Mouse (Mus musculus) yolk sac, embryonic 10.5 days (tissue): ENCODE results near the gene Sh3pxd2b.
A peak's percentile ranks its signal among the peaks of the same experiment; 100 is the strongest.

Source experiments
- DNase-seq: peaks from one replicate; pipeline ENCODE4 v3.0.0-alpha.2; 2017; ENCODE audit warnings: low spot score

Gene Sh3pxd2b

DNA sequence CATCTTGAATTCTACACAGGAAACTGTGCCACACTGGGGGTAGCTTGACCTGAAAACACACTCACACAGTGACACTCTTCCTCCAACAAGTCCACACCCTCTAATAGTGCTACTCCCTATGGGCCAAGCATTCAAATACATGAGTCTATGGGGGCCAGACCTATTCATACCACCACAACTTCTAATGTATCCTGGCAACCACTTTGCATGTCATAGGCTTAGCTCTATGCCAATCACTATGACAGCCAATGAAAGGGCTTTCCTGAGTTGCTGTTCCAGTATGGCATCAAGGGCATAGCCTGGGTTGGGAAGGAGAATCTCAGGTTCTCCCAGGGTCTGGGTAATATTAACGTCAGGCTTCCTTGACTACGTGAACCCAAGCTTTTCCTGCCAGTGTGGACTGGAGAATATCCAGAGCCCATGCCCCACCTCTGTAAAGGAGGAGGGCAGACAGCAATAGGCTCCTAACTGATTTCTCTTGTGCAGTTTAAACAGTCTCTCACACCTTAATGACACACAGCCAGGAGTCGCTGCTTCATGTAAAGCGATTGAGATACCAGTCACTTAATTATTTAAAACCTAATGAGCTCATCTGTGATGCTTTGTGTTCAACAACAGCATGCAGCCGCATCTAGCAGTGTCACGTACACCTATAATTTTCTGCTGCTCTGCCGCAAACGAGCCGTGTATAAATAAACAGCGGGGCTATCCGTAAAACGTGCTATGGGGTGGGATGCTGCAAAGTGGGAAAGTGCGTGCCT lies 25.8 kb downstream of the Sh3pxd2b start:
- no peak for DNase-seq

DNA sequence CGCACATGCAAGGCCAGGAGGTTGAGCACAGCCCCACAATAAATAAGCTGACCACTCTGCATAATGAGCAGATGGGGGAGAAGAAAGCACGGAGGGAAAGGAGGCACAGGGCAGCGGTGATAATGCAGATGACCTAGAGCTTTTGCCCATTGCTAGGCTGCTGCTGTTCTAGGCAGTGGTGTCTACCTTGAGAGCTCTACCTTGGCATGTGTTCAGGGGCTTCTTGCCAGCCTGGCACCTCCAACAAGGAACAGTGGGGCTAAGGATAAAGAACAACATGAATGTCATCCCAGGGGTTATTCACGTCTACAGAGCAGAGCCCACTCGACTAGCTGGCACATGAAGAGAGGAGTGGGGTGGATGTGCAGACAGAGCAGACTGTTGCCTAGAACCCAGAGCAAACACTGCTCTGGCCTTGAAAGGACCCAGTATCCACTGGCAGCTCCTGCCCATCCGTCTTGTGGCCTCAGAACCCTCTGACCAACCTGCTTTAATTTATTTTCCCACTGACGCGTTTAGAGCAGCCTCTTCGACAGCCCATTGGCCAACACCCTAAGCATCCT lies 26.5 kb downstream of the Sh3pxd2b start:
- DNase-seq, result no peak

DNA sequence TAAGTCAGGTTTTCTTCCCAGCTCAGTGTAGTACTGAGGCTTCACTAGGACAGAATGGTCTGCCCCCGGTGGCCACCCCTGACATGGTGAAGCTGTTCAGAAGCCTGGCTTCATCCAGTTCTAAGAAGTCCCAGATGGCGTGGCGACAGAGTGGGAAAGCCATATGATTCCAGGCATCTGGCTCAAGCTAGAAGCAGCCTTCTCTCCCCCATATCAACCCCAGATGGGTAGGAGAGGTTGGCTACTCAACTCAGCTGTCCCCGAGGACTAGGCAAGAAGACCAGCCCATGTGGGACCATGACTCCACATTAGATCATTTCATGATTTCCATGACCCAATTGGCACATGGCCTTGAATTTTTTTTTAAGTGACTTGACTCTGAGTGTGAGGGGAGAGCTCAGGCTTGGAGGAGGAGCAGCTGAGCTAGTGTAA lies 27.5 kb downstream of the Sh3pxd2b start:
- DNase-seq, result no peak

GRCm38 (mm10) chr11:32376086-32376485 lies 28.5 kb downstream of the Sh3pxd2b start:
- no peak for DNase-seq

- no peak for DNase-seq
Measured at GRCm38 (mm10) chr11:32379910-32380309, 32.3 kb downstream of the Sh3pxd2b start.

DNA sequence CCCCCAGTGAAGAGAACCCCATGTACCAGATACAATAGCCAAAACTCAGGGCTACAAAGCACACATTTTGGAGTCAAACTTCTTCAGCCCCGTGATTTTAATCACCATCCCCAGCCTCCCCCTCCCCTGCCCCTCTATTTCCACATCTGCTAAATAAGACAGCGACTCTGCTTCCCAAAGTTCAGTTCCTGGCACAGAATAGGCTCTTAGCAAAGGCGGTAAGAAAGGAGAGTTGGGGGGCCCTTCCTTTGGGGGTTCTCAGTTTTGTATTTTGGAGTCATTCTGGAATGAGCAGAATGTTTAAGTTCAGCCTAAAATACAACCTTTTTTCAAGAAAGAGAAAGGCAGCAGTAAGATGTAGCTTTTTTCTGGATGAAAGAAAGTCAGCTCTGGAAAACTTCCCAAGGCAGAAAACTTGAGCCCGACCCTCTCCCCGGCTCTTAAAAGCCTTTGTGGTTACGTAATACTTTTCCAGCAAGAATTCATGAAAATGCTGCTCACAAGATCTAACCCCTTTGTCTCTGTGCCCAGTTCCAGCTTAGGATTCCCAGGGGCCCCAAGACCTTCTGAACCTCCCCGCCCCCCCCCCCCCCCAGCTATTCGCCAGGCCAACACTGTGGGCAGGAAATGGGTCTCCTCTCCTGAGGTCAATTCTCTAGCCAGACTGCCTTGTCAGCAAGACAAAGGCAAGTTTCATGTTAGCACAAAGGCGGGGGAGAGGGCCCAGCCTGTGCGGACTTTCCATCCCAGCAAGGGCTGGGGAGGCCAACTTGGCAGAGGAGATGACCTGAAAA lies 35.9 kb downstream of the Sh3pxd2b start:
- peak; percentile 60 for DNase-seq

DNA sequence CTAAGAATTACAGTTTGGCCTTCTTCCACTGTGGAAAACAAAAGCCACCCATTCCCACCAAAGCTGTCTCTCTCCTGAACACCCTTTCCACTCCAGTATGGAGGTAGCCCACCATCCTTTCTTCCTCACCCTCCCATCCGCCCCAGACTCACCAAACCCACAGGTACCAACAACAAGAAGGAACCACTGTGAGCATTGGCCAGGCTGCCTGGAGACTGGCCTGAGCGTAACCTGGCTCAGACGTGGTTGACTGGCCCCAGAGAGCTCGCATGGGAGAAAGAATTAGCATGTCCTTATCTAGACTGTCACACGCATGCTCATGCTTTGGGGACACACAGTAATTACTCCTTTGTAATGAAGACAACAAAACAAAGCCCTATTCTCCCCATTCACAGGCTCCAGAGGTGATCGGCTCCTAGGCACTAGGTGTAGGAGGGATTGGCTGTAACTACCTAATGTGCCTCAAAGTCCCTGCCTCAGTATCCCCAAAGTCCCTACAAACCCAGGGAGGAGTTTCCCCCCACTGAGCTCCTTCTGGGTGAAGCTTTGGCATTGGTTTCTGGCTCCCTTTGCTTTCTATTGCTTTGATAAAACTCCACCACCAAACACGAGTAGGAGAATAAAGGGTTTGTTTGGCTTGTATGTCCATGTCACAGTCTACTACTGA lies 36.6 kb downstream of the Sh3pxd2b start:
- DNase-seq, result no peak

DNA sequence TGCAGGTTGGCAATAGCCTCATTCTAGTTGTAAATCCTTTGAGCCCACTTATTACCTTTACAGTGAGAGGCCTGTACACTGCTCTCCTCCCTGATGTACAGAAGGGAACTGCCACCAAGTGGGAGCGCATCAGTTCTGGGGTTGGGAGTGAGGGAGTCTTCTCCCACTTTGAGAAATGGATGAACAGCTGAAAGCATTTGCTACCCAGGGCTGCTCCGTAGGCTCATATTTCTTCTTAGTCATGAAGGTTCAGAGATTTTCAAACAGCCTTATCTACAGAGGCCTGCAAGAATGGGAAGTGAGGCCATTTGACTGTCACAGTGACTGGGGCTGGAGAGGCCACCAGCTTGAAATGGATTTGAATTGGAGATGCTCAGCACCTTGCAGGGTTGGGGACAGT lies 38.4 kb downstream of the Sh3pxd2b start:
- no peak for DNase-seq

DNA sequence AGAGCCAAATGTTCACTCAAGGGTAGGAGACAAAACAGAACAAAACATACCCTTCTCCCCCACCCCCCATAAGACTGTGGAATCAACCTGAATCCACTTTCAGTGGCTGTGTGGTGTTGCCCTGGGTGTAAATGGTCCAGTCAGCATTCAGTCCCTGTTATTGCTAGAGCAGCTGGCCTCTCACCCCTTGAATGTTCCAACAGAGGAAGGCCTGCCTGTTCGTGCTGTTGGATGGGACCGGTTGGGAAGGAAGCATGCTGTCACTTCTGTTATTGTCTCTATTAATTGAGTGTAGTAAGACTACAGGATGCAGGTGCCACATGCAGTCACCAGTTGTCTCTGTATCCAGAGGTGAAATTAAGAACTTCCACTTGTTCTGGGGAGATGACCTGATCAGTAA lies 40.4 kb downstream of the Sh3pxd2b start:
- no peak for DNase-seq

DNA sequence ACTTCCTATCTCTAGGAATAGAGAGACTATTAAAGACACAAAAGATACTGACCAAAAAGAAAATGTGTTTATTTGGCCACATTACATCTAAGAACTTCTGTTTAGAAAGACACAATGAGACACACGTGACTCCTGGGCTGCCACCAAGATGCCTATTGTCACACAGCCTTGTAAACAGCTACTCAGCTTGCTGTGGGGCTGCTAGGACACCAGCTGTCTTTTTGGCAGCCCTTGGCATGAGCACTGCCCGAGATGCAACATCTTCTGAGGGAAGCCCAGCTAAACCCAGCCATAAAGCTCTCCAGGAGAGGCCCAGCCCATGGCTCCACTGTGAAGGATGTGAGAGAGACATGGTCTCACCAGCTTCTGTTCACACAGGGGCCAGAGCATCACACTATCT lies 45.5 kb downstream of the Sh3pxd2b start:
- DNase-seq, result no peak

DNA sequence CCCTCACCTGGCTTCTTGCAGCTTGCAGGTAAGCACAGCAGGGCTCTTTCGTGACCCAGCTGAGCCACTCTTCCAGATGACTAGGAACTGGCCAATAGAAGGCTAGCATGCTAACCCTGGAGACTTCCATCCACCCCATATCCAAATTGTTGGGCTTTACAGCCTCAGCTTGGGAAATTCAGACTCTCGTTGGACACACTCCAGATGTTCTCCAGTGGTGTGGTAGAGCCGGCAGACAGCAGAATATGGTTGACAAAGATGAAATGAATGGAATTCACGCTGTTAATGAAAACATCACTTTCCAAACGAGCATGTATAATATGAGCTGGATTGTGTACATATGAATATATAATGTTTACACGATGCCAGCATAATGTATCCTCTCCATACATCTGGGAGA lies 48.2 kb downstream of the Sh3pxd2b start:
- no peak for DNase-seq

GRCm38 (mm10) chr11:32398446-32398845 lies 50.8 kb downstream of the Sh3pxd2b start:
- DNase-seq, result no peak

- DNase-seq, result no peak
Measured at GRCm38 (mm10) chr11:32399261-32399660, 51.6 kb downstream of the Sh3pxd2b start.

GRCm38 (mm10) chr11:32402712-32403111 lies 55.1 kb downstream of the Sh3pxd2b start:
- DNase-seq, result no peak

- DNase-seq, result no peak
Measured at GRCm38 (mm10) chr11:32404708-32405107, 57.1 kb downstream of the Sh3pxd2b start.

- no peak for DNase-seq
Measured at GRCm38 (mm10) chr11:32407863-32408262, 60.2 kb downstream of the Sh3pxd2b start.

GRCm38 (mm10) chr11:32409052-32409451 lies 61.4 kb downstream of the Sh3pxd2b start:
- DNase-seq, result no peak

DNA sequence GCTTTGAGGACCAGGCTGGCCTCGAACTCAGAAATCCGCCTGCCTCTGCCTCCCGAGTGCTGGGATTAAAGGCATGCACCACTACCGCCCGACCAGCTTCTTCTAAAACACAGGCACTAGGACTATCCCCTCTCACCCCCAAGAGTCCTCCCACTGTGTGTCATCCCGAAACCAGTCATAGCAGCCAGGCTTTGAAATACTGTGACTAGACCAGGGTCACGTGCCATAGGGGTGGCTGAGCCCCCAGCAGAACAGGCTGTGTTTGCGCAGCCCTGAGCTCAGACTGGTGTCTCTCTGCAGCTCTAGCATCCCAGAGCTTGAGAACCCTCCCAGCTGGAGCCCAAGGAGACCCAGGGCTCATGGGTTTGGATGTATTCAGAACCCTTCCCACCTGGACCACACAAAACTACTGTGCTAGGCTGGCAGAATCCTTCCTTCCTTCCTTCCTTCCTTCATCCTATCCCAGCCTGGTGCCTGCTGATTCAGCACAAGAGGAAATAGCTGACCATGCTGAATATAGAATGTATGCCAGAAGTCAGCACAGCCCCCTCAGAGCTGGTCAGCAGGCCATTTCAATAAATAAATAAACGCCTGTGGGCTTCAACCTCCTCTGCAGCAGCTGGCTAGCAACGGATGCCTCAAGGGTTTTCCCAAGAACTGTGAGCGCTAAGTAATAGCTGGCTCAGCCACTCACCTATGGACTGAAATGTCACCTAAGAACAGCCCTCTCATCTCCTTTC lies 62.4 kb downstream of the Sh3pxd2b start:
- DNase-seq, result peak; percentile 25

DNA sequence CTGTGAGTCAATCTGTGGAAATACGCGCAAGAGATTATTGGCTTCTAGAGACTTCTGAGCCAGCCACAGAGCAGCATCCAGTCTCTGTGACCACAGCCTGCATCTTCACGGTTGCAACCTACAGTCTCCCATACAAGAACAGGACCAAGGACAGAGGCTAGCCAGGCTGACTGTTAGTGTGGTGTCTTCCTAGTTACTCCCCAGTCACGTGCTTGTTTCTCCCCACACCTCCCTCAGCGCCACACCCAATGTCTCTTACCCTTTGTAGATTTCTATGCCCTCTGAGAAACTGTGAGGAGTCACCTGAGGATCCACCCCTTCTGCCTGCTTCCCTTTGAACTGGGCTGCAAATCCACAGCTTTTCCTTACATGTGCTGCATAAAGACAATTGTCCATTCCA lies 72.4 kb downstream of the Sh3pxd2b start:
- DNase-seq, result no peak

DNA sequence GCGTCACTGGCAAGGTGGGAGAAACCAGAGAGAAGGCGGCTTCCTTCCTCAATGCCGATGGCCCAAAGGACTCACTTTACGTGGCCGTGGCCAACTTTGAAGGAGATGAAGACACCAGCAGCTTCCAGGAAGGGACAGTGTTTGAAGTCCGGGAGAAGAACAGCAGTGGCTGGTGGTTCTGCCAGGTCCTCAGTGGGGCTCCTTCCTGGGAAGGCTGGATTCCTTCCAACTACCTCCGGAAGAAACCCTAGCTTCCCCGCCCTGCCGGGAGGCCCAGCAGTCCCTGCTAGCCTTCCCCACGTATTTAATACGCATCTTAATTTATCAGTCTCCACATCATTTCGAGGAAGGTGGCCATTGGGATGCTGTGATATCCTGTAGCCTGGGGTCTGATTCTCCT lies 75.7 kb downstream of the Sh3pxd2b start:
- DNase-seq, result no peak

GRCm38 (mm10) chr11:32424600-32424999 lies 77.0 kb downstream of the Sh3pxd2b start:
- no peak for DNase-seq
